ENCODE assay signal across 15 mouse cellular contexts in the genomic region with DNA sequence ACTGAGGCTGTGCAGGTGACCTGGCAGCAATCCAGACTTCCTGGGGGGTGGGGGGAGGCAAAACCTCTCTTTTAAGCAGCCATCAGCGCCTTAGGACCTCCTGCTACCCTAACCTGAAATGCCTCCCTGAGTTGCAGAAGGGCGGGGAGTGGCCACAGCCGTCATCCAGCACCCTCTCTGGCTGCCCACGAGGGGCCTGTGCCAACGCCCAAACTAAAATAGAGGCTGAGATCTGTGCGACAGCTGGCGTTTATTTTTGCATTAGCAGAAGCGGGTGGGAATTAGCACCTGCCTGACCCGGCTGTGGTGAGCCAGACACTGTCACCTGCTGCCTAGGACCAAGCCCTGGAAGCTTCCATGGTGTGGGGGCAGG. TPM values are rescaled to one million over a fixed set of nuclear protein-coding genes. Genes with fewer than 3 reads are reported as not detected.
A peak's percentile ranks its signal among the peaks of the same experiment; 100 is the strongest.
DNase-seq lines count a peak whose midpoint lies in the region; ATAC-seq and TF ChIP-seq lines count a peak whose summit lies in the region.
"Had no signal": no experiment of that assay in that cellular context is flagged by ENCODE, and none has a peak within 500 bp of the region (broad histone marks: within the 10 kb centered on the region; RNA-seq: fewer than 3 reads in every experiment).

No protein-coding gene starts in this region.

- H3K9me3 ChIP-seq in intestine, embryonic 16.5 days (ENCODE audit: control insufficient read depth, low read length), result no peaks in the 10 kb centered on the region
- H3K9me3 ChIP-seq: forebrain, embryonic 10.5 days had no signal

- TF ChIP-seq POLR2A in small intestine, adult 2 months (IDR thresholded peaks at IDR 0.05; ENCODE audit: low read depth, low read length), result no peak

- no peak overlapping the region for H3K27ac ChIP-seq in left cerebral cortex, adult 2 months
- H3K27ac ChIP-seq in intestine, embryonic 16.5 days (ENCODE audit: low read length), result peak overlapping the region; percentile 71
- H3K27ac ChIP-seq in small intestine, adult 2 months (ENCODE audit: insufficient read depth, low read depth, low read length), result 0 out of 2 replicates have a peak overlapping the region, but pooled peaks have one; percentile 3
- H3K27ac ChIP-seq: forebrain, embryonic 10.5 days; hindbrain, embryonic 14.5 days had no signal

- H3K9ac ChIP-seq in intestine, embryonic 16.5 days (ENCODE audit: low read depth, low read length), result peak overlapping the region; percentile 19; the same call in 1 of the 2 replicates
- H3K9ac ChIP-seq: hindbrain, embryonic 14.5 days had no signal

- TF ChIP-seq CTCF in left cerebral cortex, adult 2 months (IDR thresholded peaks at IDR 0.05), result no peak
- TF ChIP-seq CTCF in small intestine, adult 2 months (IDR thresholded peaks at IDR 0.05; ENCODE audit: extremely low read depth, insufficient read length, insufficient replicate concordance, low read depth, low read length), result no peak

- peaks cover 56% of the 10 kb centered on the region for H3K4me1 ChIP-seq in intestine, embryonic 16.5 days (ENCODE audit: control insufficient read depth, insufficient read depth, low read length)
- H3K4me1 ChIP-seq in small intestine, adult 2 months (ENCODE audit: control insufficient read depth, insufficient read depth, insufficient read length, low read length), result peaks cover 22% of the 10 kb centered on the region

- no peaks in the 10 kb centered on the region for H3K36me3 ChIP-seq in intestine, embryonic 16.5 days (ENCODE audit: control insufficient read depth, insufficient read depth, low read length)
- no peaks in the 10 kb centered on the region for H3K36me3 ChIP-seq in small intestine, adult 2 months (ENCODE audit: control insufficient read depth, insufficient read depth, low read length)

- H3K27me3 ChIP-seq in intestine, embryonic 16.5 days (replicated peaks; ENCODE audit: control insufficient read depth, insufficient read depth, low read length), result no peaks in the 10 kb centered on the region
- H3K27me3 ChIP-seq in small intestine, adult 2 months (ENCODE audit: control insufficient read depth, insufficient read depth, low read length), result no peaks in the 10 kb centered on the region

- peak overlapping the region; percentile 27; the same call in 1 of the 2 replicates for H3K4me2 ChIP-seq in intestine, embryonic 16.5 days (ENCODE audit: low read depth, low read length)
- H3K4me2 ChIP-seq: hindbrain, embryonic 14.5 days had no signal

- ATAC-seq in intestine, embryonic 16.5 days, result 0 out of 2 replicates have a peak, but pooled peaks have one; percentile 1

- no peak overlapping the region for H3K4me3 ChIP-seq in left cerebral cortex, adult 2 months
- no peak overlapping the region for H3K4me3 ChIP-seq in intestine, embryonic 16.5 days (ENCODE audit: low read length)
- no peak overlapping the region for H3K4me3 ChIP-seq in small intestine, adult 2 months (ENCODE audit: low read depth, low read length)
- H3K4me3 ChIP-seq: forebrain, embryonic 10.5 days had no signal

- intact Hi-C loops in left cerebral cortex, adult 2 months (cut with DNase I), result no loop called here
- intact Hi-C loops in left cerebral cortex, postnatal 4 days (cut with DNase I), result loop anchor here (5.0 kb wide), 1 partner anchor 186 kb away; no protein-coding TSS in a partner anchor

- peak; percentile 30 to 44 for DNase-seq in left cerebral cortex, adult 2 months (ENCODE audit: extremely low spot score in 1 of 2, low spot score in 2 of 2)
- DNase-seq in left cerebral cortex, postnatal 4 days, result no peak
- DNase-seq in gastrocnemius, postnatal 10 days, result peak; percentile 68
- no peak for DNase-seq in Muller cell, postnatal 12 days (ENCODE audit: inconsistent ontology term)
- DNase-seq in c-Kit-positive CD71-positive TER-119-positive erythroid progenitor cells, embryonic 14.5 days (ENCODE audit: low spot score), result no peak
- no peak for DNase-seq in cerebellum, adult 9-11 months
- DNase-seq: kidney, postnatal 36 days; retina, postnatal 1 day; thymus, postnatal 36 days had no signal

- WGBS in intestine, embryonic 16.5 days, result 42% methylated on average over 9 of the region's 9 CpGs
- 17% methylated on average over 9 of the region's 9 CpGs for WGBS in small intestine, adult 2 months

RNA-seq across cellular contexts. Expression of a gene that starts 14.2 kb away (rescaled TPM):
- not detected for total RNA-seq in left cerebral cortex, adult 2 months (2021)
- not detected for total RNA-seq in left cerebral cortex, postnatal 4 days (2021)
- total RNA-seq in gastrocnemius, postnatal 10 days (2021), result not detected
- polyA plus RNA-seq in intestine, embryonic 16.5 days (2015; fragmentation: Nextera tagmentation; extraction: Ambion mirVana), result 0.23 TPM in 1 of 2 replicates, not detected in the other
- not detected in 2 replicates for polyA plus RNA-seq in small intestine, adult 2 months (2012; rRNA removed)
- total RNA-seq: monocyte, adult 5-6 weeks had no signal
- polyA plus RNA-seq: forebrain, embryonic 10.5 days; hindbrain, embryonic 14.5 days; lung, embryonic 16.5 days had no signal

RNA-seq across cellular contexts. Expression of a gene that starts 25.3 kb away (rescaled TPM):
- total RNA-seq in left cerebral cortex, adult 2 months (2021), result 10 to 100 TPM; 69.8 to 80.3 TPM
- 10 to 100 TPM; 63.8 to 74.6 TPM for total RNA-seq in left cerebral cortex, postnatal 4 days (2021)
- total RNA-seq in gastrocnemius, postnatal 10 days (2021), result 10 to 100 TPM; 52.7 to 52.8 TPM
- polyA plus RNA-seq in intestine, embryonic 16.5 days (2015; fragmentation: Nextera tagmentation; extraction: Ambion mirVana), result 76.7 and 86.4 TPM in 2 replicates
- 59.9 and 161 TPM in 2 replicates for polyA plus RNA-seq in small intestine, adult 2 months (2012; rRNA removed)

RNA-seq across cellular contexts. Expression of a gene that starts 25.5 kb away (rescaled TPM):
- 1 to 10 TPM; 8.1 to 8.3 TPM for total RNA-seq in left cerebral cortex, adult 2 months (2021)
- 10 to 100 TPM; 10.3 to 10.7 TPM for total RNA-seq in left cerebral cortex, postnatal 4 days (2021)
- 1 to 10 TPM; 4.5 to 7.4 TPM for total RNA-seq in gastrocnemius, postnatal 10 days (2021)
- polyA plus RNA-seq in intestine, embryonic 16.5 days (2015; fragmentation: Nextera tagmentation; extraction: Ambion mirVana), result 22.4 and 27.4 TPM in 2 replicates
- 9.7 and 20.4 TPM in 2 replicates for polyA plus RNA-seq in small intestine, adult 2 months (2012; rRNA removed)

Comparison
In these comparisons a context has a peak if more than half of its experiments do, and no peak if none do; other contexts are left out.
1. DNase-seq: peak in left cerebral cortex, adult 2 months (2 of 2) and gastrocnemius, postnatal 10 days (single experiment); none in left cerebral cortex, postnatal 4 days (single experiment), Muller cell, postnatal 12 days (single experiment), c-Kit-positive CD71-positive TER-119-positive erythroid progenitor cells, embryonic 14.5 days (single experiment) and cerebellum, adult 9-11 months (single experiment).